Mouse (Mus musculus): ENCODE results near the gene Pfas. TPM values are rescaled to one million over a fixed set of nuclear protein-coding genes. Genes with fewer than 3 reads are reported as not detected.
"Not testable (repeated sequence)": the region's sequence is repeated elsewhere in the genome, so short reads cannot be mapped to it uniquely, and the experiment has no call there.

Gene Pfas
- polyA plus RNA-seq, 1 experiment from 2014 or later: 25.7 TPM

GRCm38 (mm10) chr11:68965050-68965449, 43.2 kb downstream of the Pfas start:
- Histone ChIP-seq H3K27me3 (peaks cover 17% of the 10 kb centered on the region), H3K9ac (replicated peaks) (no peak overlapping the region), H3K36me3 (no peaks in the 10 kb centered on the region), H3K27ac (no peak overlapping the region), H3K4me1 (replicated peaks) (peaks cover 14% of the 10 kb centered on the region), H3K4me2 (replicated peaks) (no peak overlapping the region), H3K4me3 (replicated peaks) (no peak overlapping the region), H3K9me3 (no peaks in the 10 kb centered on the region)
- no peak for ATAC-seq

GRCm38 (mm10) chr11:68963405-68963804, 44.9 kb downstream of the Pfas start:
- Histone ChIP-seq H3K36me3 (no peaks in the 10 kb centered on the region), H3K4me3 (replicated peaks) (no peak overlapping the region), H3K27me3 (peaks cover 5% of the 10 kb centered on the region), H3K9me3 (no peaks in the 10 kb centered on the region), H3K9ac (replicated peaks) (no peak overlapping the region), H3K4me1 (replicated peaks) (peaks cover 10% of the 10 kb centered on the region), H3K27ac (no peak overlapping the region), H3K4me2 (replicated peaks) (no peak overlapping the region)
- no peak for ATAC-seq
- WGBS: 83% methylated on average over 2 of the region's 2 CpGs

- H3K9ac ChIP-seq (replicated peaks); H3K9me3 ChIP-seq; H3K27ac ChIP-seq; ATAC-seq; H3K4me2 ChIP-seq (replicated peaks); H3K4me3 ChIP-seq (replicated peaks); H3K36me3 ChIP-seq; H3K4me1 ChIP-seq (replicated peaks): not testable (repeated sequence)
- WGBS: 28% methylated on average over 11 of the region's 11 CpGs
- H3K27me3 ChIP-seq: peaks cover 15% of the 10 kb centered on the region
Observed at GRCm38 (mm10) chr11:68962159-68962558, 46.1 kb downstream of the Pfas start.

- no peaks in the 10 kb centered on the region for H3K36me3 ChIP-seq
- H3K27me3 ChIP-seq: peaks cover 20% of the 10 kb centered on the region
- no peak overlapping the region for H3K27ac ChIP-seq
- 86% methylated on average over 3 of the region's 3 CpGs for WGBS
- no peak overlapping the region for H3K4me2 ChIP-seq (replicated peaks)
- H3K4me1 ChIP-seq (replicated peaks): no peaks in the 10 kb centered on the region
- no peak overlapping the region for H3K4me3 ChIP-seq (replicated peaks)
- no peak for ATAC-seq
- H3K9ac ChIP-seq (replicated peaks): no peak overlapping the region
- no peaks in the 10 kb centered on the region for H3K9me3 ChIP-seq
Observed at GRCm38 (mm10) chr11:68961596-68961995, 46.7 kb downstream of the Pfas start.

GRCm38 (mm10) chr11:68957971-68958370, 50.3 kb downstream of the Pfas start:
- Histone ChIP-seq H3K4me3 (replicated peaks) (no peak overlapping the region), H3K4me2 (replicated peaks) (no peak overlapping the region), H3K27ac (no peak overlapping the region), H3K27me3 (peaks cover 53% of the 10 kb centered on the region), H3K4me1 (replicated peaks) (peaks cover 10% of the 10 kb centered on the region), H3K36me3 (no peaks in the 10 kb centered on the region), H3K9me3 (no peaks in the 10 kb centered on the region), H3K9ac (replicated peaks) (no peak overlapping the region)
- no peak for ATAC-seq
- WGBS: 91% methylated on average over 1 of the region's 1 CpGs

- no peaks in the 10 kb centered on the region for H3K9me3 ChIP-seq
- peaks cover 53% of the 10 kb centered on the region for H3K27me3 ChIP-seq
- no peak within 1 kb of the TSS for H3K9ac ChIP-seq (replicated peaks)
- no peak within 1 kb of the TSS for H3K27ac ChIP-seq
- peaks cover 10% of the 10 kb centered on the region for H3K4me1 ChIP-seq (replicated peaks)
- no peak within 1 kb of the TSS for H3K4me3 ChIP-seq (replicated peaks)
- H3K4me2 ChIP-seq (replicated peaks): no peak within 1 kb of the TSS
- H3K36me3 ChIP-seq: no peaks in the 10 kb centered on the region
- 35% methylated on average over 8 of the region's 8 CpGs for WGBS
- no peak for ATAC-seq
Observed at GRCm38 (mm10) chr11:68957308-68957707, 51.0 kb downstream of the Pfas start, which contains the start of gene Arhgef15. TSS of gene Arhgef15 (minus strand) at chr11:68957480.

GRCm38 (mm10) chr11:68956697-68957096, 51.6 kb downstream of the Pfas start:
- Histone ChIP-seq H3K9me3 (no peaks in the 10 kb centered on the region), H3K36me3 (no peaks in the 10 kb centered on the region), H3K4me3 (replicated peaks) (no peak overlapping the region), H3K27me3 (peaks cover 58% of the 10 kb centered on the region), H3K4me1 (replicated peaks) (peaks cover 10% of the 10 kb centered on the region), H3K4me2 (replicated peaks) (no peak overlapping the region), H3K27ac (no peak overlapping the region), H3K9ac (replicated peaks) (no peak overlapping the region)
- 32% methylated on average over 13 of the region's 13 CpGs for WGBS
- ATAC-seq: no peak

GRCm38 (mm10) chr11:68956107-68956506, 52.2 kb downstream of the Pfas start:
- Histone ChIP-seq H3K9me3 (no peaks in the 10 kb centered on the region), H3K9ac (replicated peaks) (no peak overlapping the region), H3K4me2 (replicated peaks) (no peak overlapping the region), H3K27me3 (peaks cover 64% of the 10 kb centered on the region), H3K27ac (no peak overlapping the region), H3K36me3 (no peaks in the 10 kb centered on the region), H3K4me3 (replicated peaks) (no peak overlapping the region), H3K4me1 (replicated peaks) (peaks cover 10% of the 10 kb centered on the region)
- ATAC-seq: no peak
- WGBS: 52% methylated on average over 3 of the region's 3 CpGs

- peaks cover 10% of the 10 kb centered on the region for H3K4me1 ChIP-seq (replicated peaks)
- no peak overlapping the region for H3K9ac ChIP-seq (replicated peaks)
- H3K9me3 ChIP-seq: no peaks in the 10 kb centered on the region
- 70% methylated on average over 5 of the region's 5 CpGs for WGBS
- H3K36me3 ChIP-seq: no peaks in the 10 kb centered on the region
- no peak for ATAC-seq
- H3K27me3 ChIP-seq: peaks cover 67% of the 10 kb centered on the region
- H3K4me3 ChIP-seq (replicated peaks): peak overlapping the region; percentile 36; the same call in 1 of the 2 replicates
- H3K4me2 ChIP-seq (replicated peaks): peak overlapping the region; percentile 62
- H3K27ac ChIP-seq: no peak overlapping the region
Observed at GRCm38 (mm10) chr11:68955473-68955872, 52.8 kb downstream of the Pfas start.

- peaks cover 10% of the 10 kb centered on the region for H3K4me1 ChIP-seq (replicated peaks)
- H3K27me3 ChIP-seq: peaks cover 67% of the 10 kb centered on the region
- H3K9ac ChIP-seq (replicated peaks): peak overlapping the region; percentile 63
- no peaks in the 10 kb centered on the region for H3K36me3 ChIP-seq
- H3K27ac ChIP-seq: no peak overlapping the region
- WGBS: 2% methylated on average over 17 of the region's 17 CpGs
- H3K9me3 ChIP-seq: no peaks in the 10 kb centered on the region
- ATAC-seq: no peak
- peak overlapping the region; percentile 36 for H3K4me3 ChIP-seq (replicated peaks)
- H3K4me2 ChIP-seq (replicated peaks): peak overlapping the region; percentile 62
Observed at GRCm38 (mm10) chr11:68954408-68954807, 53.9 kb downstream of the Pfas start.

- peaks cover 67% of the 10 kb centered on the region for H3K27me3 ChIP-seq
Observed at GRCm38 (mm10) chr11:68953903-68954302, 54.4 kb downstream of the Pfas start.

GRCm38 (mm10) chr11:68947542-68947993, 60.7 kb downstream of the Pfas start:
- H3K4me1 ChIP-seq (replicated peaks): 0 out of 2 replicates have a peak, but pooled peaks cover 8% of the 10 kb centered on the region
- no peaks in the 10 kb centered on the region for H3K9me3 ChIP-seq
- peak overlapping the region; percentile 15 for H3K9ac ChIP-seq (replicated peaks)
- 6% methylated on average over 12 of the region's 12 CpGs for WGBS
- peaks cover 29% of the 10 kb centered on the region for H3K27me3 ChIP-seq
- ATAC-seq: peak; percentile 89
- H3K27ac ChIP-seq: peak overlapping the region; percentile 74
- H3K4me3 ChIP-seq (replicated peaks): peak overlapping the region; percentile 41
- peak overlapping the region; percentile 50 for H3K4me2 ChIP-seq (replicated peaks)
- H3K36me3 ChIP-seq: no peaks in the 10 kb centered on the region

More at GRCm38 (mm10) chr11:68953903-68954302, 54.4 kb downstream of the Pfas start:
- H3K9me3 ChIP-seq: no peaks in the 10 kb centered on the region
- 6% methylated on average over 13 of the region's 13 CpGs for WGBS
- H3K4me1 ChIP-seq (replicated peaks): peaks cover 10% of the 10 kb centered on the region
- peak overlapping the region; percentile 36 for H3K4me3 ChIP-seq (replicated peaks)
- ATAC-seq: no peak
- no peak overlapping the region for H3K27ac ChIP-seq
- H3K36me3 ChIP-seq: no peaks in the 10 kb centered on the region
- peak overlapping the region; percentile 62; the same call in 1 of the 2 replicates for H3K4me2 ChIP-seq (replicated peaks)
- H3K9ac ChIP-seq (replicated peaks): no peak overlapping the region
